Mouse (Mus musculus) liver, embryonic 14.5 days (tissue): ENCODE measurements around the gene Myo1g. TPM values are rescaled to one million over a fixed set of nuclear protein-coding genes. Genes with fewer than 3 reads are reported as not detected.
A peak's percentile ranks its signal among the peaks of the same experiment; 100 is the strongest.

Experiments used
- ATAC-seq: fragments of 200-750 bp; cut with Nextera tagmentation; 2 replicates; pipeline ENCODE4 v1.8.0; 2017; ENCODE audit warnings: moderate number of reproducible peaks, mild to moderate bottlenecking, moderate library complexity; ENCODE audit not compliant: insufficient read depth
- DNase-seq, 3 experiments: peaks; one replicate each; pipeline ENCODE4 v3.0.0-alpha.2; 2012 to 2013; ENCODE audit warnings: low read depth in 3 of 3, low spot score in 3 of 3
- H3K27ac ChIP-seq: fragments of 300-500 bp; sonication (generic); 2 replicates; pipeline ENCODE4 v1.5.1; 2014; ENCODE audit warnings: moderate library complexity, mild to moderate bottlenecking, control low read depth, inconsistent platforms
- H3K27me3 ChIP-seq: fragments of 300-500 bp; sonication (generic); 2 replicates; pipeline ENCODE4 v1.6.1; 2014; ENCODE audit warnings: mild to moderate bottlenecking, low read length, moderate library complexity; ENCODE audit not compliant: control insufficient read depth, insufficient read depth
- H3K36me3 ChIP-seq: fragments of 300-500 bp; sonication (generic); replicated peaks from 2 replicates; pipeline ENCODE4 v1.6.1; 2014; ENCODE audit warnings: low read depth; ENCODE audit not compliant: control insufficient read depth, insufficient read depth
- H3K4me1 ChIP-seq, 2 experiments: fragments of 200-500 bp in 1 of 2; fragments of 300-500 bp in 1 of 2; sonication (generic) in 1 of 2; replicated peaks; 2 replicates each; pipeline ENCODE4 v1.6.1; 2012 to 2014; ENCODE audit warnings: antibody characterized with exemption in 1 of 2, inconsistent platforms in 1 of 2, low read length in 1 of 2; ENCODE audit not compliant: control insufficient read depth in 2 of 2, insufficient read depth in 2 of 2
- H3K4me2 ChIP-seq: fragments of 300-500 bp; sonication (generic); 2 replicates; pipeline ENCODE4 v1.6.1; 2014; ENCODE audit warnings: low read depth, mild to moderate bottlenecking, control low read depth, moderate library complexity
- H3K4me3 ChIP-seq, 2 experiments: fragments of 200-500 bp in 1 of 2; fragments of 300-500 bp in 1 of 2; sonication (generic) in 1 of 2; 2 replicates each; pipeline ENCODE4 v1.5.1; 2012 to 2014; ENCODE audit warnings: low read depth in 2 of 2, low read length in 2 of 2, mild to moderate bottlenecking in 2 of 2, control low read depth in 1 of 2, inconsistent platforms in 1 of 2, moderate library complexity in 1 of 2; ENCODE audit not compliant: insufficient read depth in 1 of 2
- H3K9ac ChIP-seq: fragments of 300-500 bp; sonication (generic); replicated peaks from 2 replicates; pipeline ENCODE4 v1.6.1; 2014; ENCODE audit warnings: mild to moderate bottlenecking, control low read depth, moderate library complexity
- H3K9me3 ChIP-seq: fragments of 300-500 bp; sonication (generic); 2 replicates; pipeline ENCODE4 v1.6.1; 2016; ENCODE audit warnings: low read length, mixed read lengths; ENCODE audit not compliant: control insufficient read depth
- CTCF ChIP-seq: IDR thresholded peaks from 2 replicates; pipeline ENCODE4 v1.5.1; 2016; ENCODE audit warnings: antibody characterized with exemption, low read depth, control low read depth
- EP300 ChIP-seq: IDR thresholded peaks from 2 replicates; pipeline ENCODE4 v1.6.1; 2016; ENCODE audit warnings: antibody characterized with exemption, low read depth
- WGBS: fragments of 180-500 bp; shearing (Covaris S2); extraction: QIAGEN DNeasy Blood & Tissue Kit; methylation state at CpG from one replicate; pipeline ENCODE4 v1.1.7; 2014; ENCODE audit not compliant: insufficient replicate concordance; 5-methylcytosine and 5-hydroxymethylcytosine counted together
- polyA plus RNA-seq, 2 experiments: library from polyadenylated mRNA; depleted of rRNA in 1 of 2; stranded (reverse) in 1 of 2; unstranded in 1 of 2; fragments of >200 nt; fragmentation: Nextera tagmentation in 1 of 2; extraction: Ambion mirVana in 1 of 2; gene quantifications; 2 replicates each; pipeline versions ENCODE4 v1.2.1 to v1.2.3; 2012 to 2014

The Myo1g gene
- polyA plus RNA-seq, 2 experiments, result 5.7 to 7.0 TPM

- no peak for ATAC-seq
- H3K27ac ChIP-seq, result no peak overlapping the region
- 81% methylated on average over 1 of the region's 1 CpGs for WGBS
Observed at GRCm38 (mm10) chr11:6525241-6525640, 4.5 kb upstream of the Myo1g start.

GRCm38 (mm10) chr11:6524880-6525238 is 4.1 kb upstream of the Myo1g start:
- TF ChIP-seq EP300, result no peak
- TF ChIP-seq CTCF, result no peak
- no peak overlapping the region for H3K4me2 ChIP-seq
- ATAC-seq, result no peak
- DNase-seq, result no peak
- H3K27ac ChIP-seq, result no peak overlapping the region
- H3K9ac ChIP-seq, result no peak overlapping the region
- H3K4me1 ChIP-seq, result peaks cover 3 to 12% of the 10 kb centered on the region in 2 experiments; a peak in 3 of 4 replicates
- WGBS, result 75% methylated on average over 4 of the region's 4 CpGs
- no peaks in the 10 kb centered on the region for H3K9me3 ChIP-seq
- H3K36me3 ChIP-seq, result peaks cover 30% of the 10 kb centered on the region
- H3K4me3 ChIP-seq, result no peak overlapping the region
- no peaks in the 10 kb centered on the region for H3K27me3 ChIP-seq

More at GRCm38 (mm10) chr11:6525241-6525640, 4.5 kb upstream of the Myo1g start:
- no peaks in the 10 kb centered on the region for H3K9me3 ChIP-seq
- H3K4me1 ChIP-seq, result peaks cover 3 to 11% of the 10 kb centered on the region in 2 experiments; a peak in 3 of 4 replicates
- H3K36me3 ChIP-seq, result peaks cover 30% of the 10 kb centered on the region
- H3K4me2 ChIP-seq, result no peak overlapping the region
- no peaks in the 10 kb centered on the region for H3K27me3 ChIP-seq
- H3K9ac ChIP-seq, result no peak overlapping the region
- no peak for TF ChIP-seq EP300
- TF ChIP-seq CTCF, result no peak
- no peak overlapping the region for H3K4me3 ChIP-seq
- DNase-seq, result no peak

GRCm38 (mm10) chr11:6524165-6524879 is 3.6 kb upstream of the Myo1g start:
- peaks cover 30% of the 10 kb centered on the region for H3K36me3 ChIP-seq
- H3K27ac ChIP-seq, result no peak overlapping the region
- no peak overlapping the region for H3K9ac ChIP-seq
- H3K4me1 ChIP-seq, result peaks cover 3 to 15% of the 10 kb centered on the region in 2 experiments; a peak in 3 of 4 replicates
- ATAC-seq (no peak), DNase-seq (no peak)
- WGBS, result 73% methylated on average over 8 of the region's 8 CpGs
- no peak for TF ChIP-seq EP300
- TF ChIP-seq CTCF, result no peak
- H3K4me3 ChIP-seq, result no peak overlapping the region
- no peaks in the 10 kb centered on the region for H3K9me3 ChIP-seq
- no peaks in the 10 kb centered on the region for H3K27me3 ChIP-seq
- no peak overlapping the region for H3K4me2 ChIP-seq

- WGBS, result 33% methylated on average over 1 of the region's 1 CpGs
- ATAC-seq, result no peak
Observed at GRCm38 (mm10) chr11:6523662-6524088, 2.9 kb upstream of the Myo1g start.

GRCm38 (mm10) chr11:6522782-6523525 is 2.2 kb upstream of the Myo1g start:
- H3K9ac ChIP-seq, result no peak overlapping the region
- WGBS, result 55% methylated on average over 9 of the region's 9 CpGs
- H3K36me3 ChIP-seq, result peaks cover 30% of the 10 kb centered on the region
- DNase-seq, result no peak
- H3K9me3 ChIP-seq, result no peaks in the 10 kb centered on the region
- H3K27me3 ChIP-seq, result no peaks in the 10 kb centered on the region
- H3K4me2 ChIP-seq, result no peak overlapping the region
- no peak overlapping the region for H3K4me3 ChIP-seq
- H3K27ac ChIP-seq, result no peak overlapping the region
- H3K4me1 ChIP-seq, result peaks cover 0 to 10% of the 10 kb centered on the region in 2 experiments; a peak in 3 of 4 replicates
- no peak for TF ChIP-seq CTCF
- no peak for TF ChIP-seq EP300
- no peak for ATAC-seq

More at GRCm38 (mm10) chr11:6523662-6524088, 2.9 kb upstream of the Myo1g start:
- no peak for DNase-seq
- Histone ChIP-seq H3K27me3 (no peaks in the 10 kb centered on the region), H3K9me3 (no peaks in the 10 kb centered on the region), H3K4me1 (peaks cover 0 to 10% of the 10 kb centered on the region in 2 experiments; a peak in 3 of 4 replicates), H3K27ac (no peak overlapping the region), H3K4me3 (no peak overlapping the region), H3K9ac (no peak overlapping the region), H3K36me3 (peaks cover 30% of the 10 kb centered on the region), H3K4me2 (no peak overlapping the region)
- TF ChIP-seq EP300 (no peak), CTCF (peak; percentile 45)
